Mouse (Mus musculus) lung, embryonic 16.5 days (tissue): ENCODE results near the gene Ilf3. TPM values are rescaled to one million over a fixed set of nuclear protein-coding genes. Genes with fewer than 3 reads are reported as not detected.

Source experiments
- ATAC-seq: fragments of 200-750 bp; cut with Nextera tagmentation; 2 replicates; pipeline ENCODE4 v1.8.0; 2017; ENCODE audit warnings: low read depth, mild to moderate bottlenecking, moderate library complexity
- H3K27ac ChIP-seq: fragments of 300-500 bp; sonication (generic); 2 replicates; pipeline ENCODE4 v1.5.1; 2014; ENCODE audit warnings: mild to moderate bottlenecking, control low read depth, low read length
- H3K27me3 ChIP-seq: fragments of 300-500 bp; sonication (generic); 2 replicates; pipeline ENCODE4 v1.6.1; 2014; ENCODE audit warnings: low read depth, low read length, mixed read lengths; ENCODE audit not compliant: control insufficient read depth, insufficient read depth
- H3K36me3 ChIP-seq: fragments of 300-500 bp; sonication (generic); 2 replicates; pipeline ENCODE4 v1.6.1; 2014; ENCODE audit warnings: low read length; ENCODE audit not compliant: control insufficient read depth, insufficient read depth
- H3K4me1 ChIP-seq: fragments of 300-500 bp; sonication (generic); replicated peaks from 2 replicates; pipeline ENCODE4 v1.6.1; 2014; ENCODE audit warnings: low read length, mixed read lengths; ENCODE audit not compliant: control insufficient read depth, insufficient read depth
- H3K4me2 ChIP-seq: fragments of 300-500 bp; sonication (generic); 2 replicates; pipeline ENCODE4 v1.6.1; 2014; ENCODE audit warnings: low read depth, low read length, control low read depth
- H3K4me3 ChIP-seq: fragments of 300-500 bp; sonication (generic); 2 replicates; pipeline ENCODE4 v1.5.1; 2014; ENCODE audit warnings: mild to moderate bottlenecking, low read length, control low read depth
- H3K9ac ChIP-seq: fragments of 300-500 bp; sonication (generic); 2 replicates; pipeline ENCODE4 v1.6.1; 2014; ENCODE audit warnings: low read length, control low read depth
- H3K9me3 ChIP-seq: fragments of 300-500 bp; sonication (generic); 2 replicates; pipeline ENCODE4 v1.6.1; 2016; ENCODE audit warnings: low read length; ENCODE audit not compliant: control insufficient read depth
- whole genome bisulfite sequencing: fragments of 180-500 bp; shearing (Covaris S2); extraction: QIAGEN DNeasy Blood & Tissue Kit; methylation state at CpG from one replicate; pipeline ENCODE4 v1.1.7; 2014; 5-methylcytosine and 5-hydroxymethylcytosine counted together
- polyA plus RNA-seq: library from polyadenylated mRNA; unstranded; fragments of >200 nt; fragmentation: Nextera tagmentation; extraction: Ambion mirVana; gene quantifications from 2 replicates; pipeline ENCODE4 v1.2.1, GENCODE M21; 2015

Gene Ilf3
- polyA plus RNA-seq, 1 experiment from 2014 or later, result 168 TPM

DNA sequence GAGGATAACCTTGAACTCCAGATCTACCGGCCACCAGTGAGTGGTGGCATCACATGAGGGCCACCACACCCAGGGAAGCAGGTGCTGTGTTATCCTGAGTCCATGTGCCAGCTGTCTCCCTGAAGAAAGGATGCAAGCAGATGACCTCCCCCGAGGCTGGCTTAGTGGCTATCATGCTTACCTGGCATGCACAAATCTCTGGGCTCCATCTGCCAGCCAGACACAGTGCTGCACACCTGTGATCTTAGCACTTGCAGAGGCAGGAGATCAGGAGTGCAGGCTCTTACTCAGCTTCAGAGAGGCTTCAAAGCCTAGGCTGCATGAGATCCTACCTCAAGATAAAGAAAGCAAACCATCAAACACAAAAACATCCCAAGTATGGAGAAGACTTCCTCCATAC, 82.0 kb downstream of the Ilf3 start:
- WGBS, result 78% methylated on average over 2 of the region's 2 CpGs
- H3K27me3 ChIP-seq, result no peaks in the 10 kb centered on the region
- no peaks in the 10 kb centered on the region for H3K36me3 ChIP-seq
- H3K4me1 ChIP-seq, result peaks cover 8% of the 10 kb centered on the region
- no peak overlapping the region for H3K9ac ChIP-seq
- ATAC-seq, result no peak
- no peak overlapping the region for H3K27ac ChIP-seq
- no peak overlapping the region for H3K4me2 ChIP-seq
- H3K9me3 ChIP-seq, result no peaks in the 10 kb centered on the region
- H3K4me3 ChIP-seq, result no peak overlapping the region

DNA sequence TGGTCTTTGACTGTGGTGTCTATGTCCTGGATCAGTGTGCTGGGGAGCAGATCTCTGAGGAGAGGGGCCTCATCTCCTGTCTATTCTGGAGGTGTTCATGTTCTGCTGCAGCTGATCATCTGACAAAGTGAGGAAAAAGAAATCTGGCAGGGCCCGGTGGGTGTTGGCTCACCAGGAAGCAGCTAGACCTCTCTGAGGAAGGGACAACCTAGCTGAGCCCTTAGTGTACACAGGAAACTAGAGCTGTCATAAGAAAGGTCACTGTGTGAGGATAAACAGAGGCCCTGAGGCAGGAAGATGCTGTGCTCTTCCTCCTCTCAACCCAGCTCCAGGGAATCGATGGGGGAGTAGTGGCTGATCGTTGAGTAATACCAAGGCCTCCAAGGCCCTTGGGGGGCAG, 82.6 kb downstream of the Ilf3 start:
- Histone ChIP-seq H3K4me3 (no peak overlapping the region), H3K9me3 (no peaks in the 10 kb centered on the region), H3K4me1 (peaks cover 8% of the 10 kb centered on the region), H3K27ac (peak overlapping the region; percentile 19; the same call in 1 of the 2 replicates), H3K9ac (no peak overlapping the region), H3K27me3 (no peaks in the 10 kb centered on the region), H3K4me2 (no peak overlapping the region), H3K36me3 (no peaks in the 10 kb centered on the region)
- WGBS, result 71% methylated on average over 3 of the region's 3 CpGs
- ATAC-seq, result no peak

DNA sequence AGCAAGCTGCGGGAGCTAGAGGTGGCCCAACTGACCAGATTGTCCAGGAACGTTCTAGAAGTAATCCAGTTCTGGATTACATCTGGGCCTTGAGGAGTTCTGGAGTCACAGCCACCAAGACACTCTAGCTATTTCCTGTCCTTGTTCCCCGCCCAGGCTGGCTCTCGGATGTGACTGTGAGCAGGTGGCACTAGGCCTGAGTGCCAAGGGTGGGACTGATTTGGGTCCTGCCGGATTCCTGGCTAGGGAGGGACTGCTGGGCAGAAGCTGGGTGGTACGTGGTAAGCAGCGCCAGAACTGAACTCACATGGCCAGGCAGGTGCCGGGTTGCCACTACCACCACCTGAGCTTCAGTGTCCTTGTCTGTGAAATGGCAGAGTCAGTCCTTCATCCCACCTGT, 83.7 kb downstream of the Ilf3 start:
- ATAC-seq, result no peak; the same call in 1 of the 2 replicates
- no peaks in the 10 kb centered on the region for H3K27me3 ChIP-seq
- H3K4me2 ChIP-seq, result no peak overlapping the region
- 81% methylated on average over 8 of the region's 8 CpGs for WGBS
- H3K9me3 ChIP-seq, result no peaks in the 10 kb centered on the region
- no peak overlapping the region for H3K27ac ChIP-seq
- no peak overlapping the region for H3K4me3 ChIP-seq
- peaks cover 8% of the 10 kb centered on the region for H3K4me1 ChIP-seq
- H3K9ac ChIP-seq, result no peak overlapping the region
- no peaks in the 10 kb centered on the region for H3K36me3 ChIP-seq

DNA sequence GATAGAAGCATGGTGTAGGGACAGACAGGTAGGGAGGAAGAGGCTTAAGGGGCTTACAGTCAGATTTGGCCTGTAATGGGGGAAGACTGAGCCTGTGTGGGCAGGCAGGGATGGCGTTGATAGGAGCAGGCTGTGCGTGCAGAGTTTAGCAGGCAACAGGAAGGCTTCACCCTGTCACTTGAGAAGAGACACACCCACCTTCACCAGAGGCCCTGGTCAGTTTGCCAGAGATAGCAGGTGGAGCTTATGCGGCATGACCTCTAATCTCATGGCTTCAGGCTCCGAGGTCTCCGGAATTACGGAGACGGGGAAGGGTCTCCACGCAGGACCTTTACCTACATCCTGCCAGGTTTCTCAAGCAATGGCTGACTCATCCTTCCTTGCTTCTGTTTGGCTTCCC, 84.2 kb downstream of the Ilf3 start:
- Histone ChIP-seq H3K9ac (no peak overlapping the region), H3K4me3 (no peak overlapping the region), H3K4me2 (no peak overlapping the region), H3K4me1 (peaks cover 8% of the 10 kb centered on the region), H3K27me3 (no peaks in the 10 kb centered on the region), H3K9me3 (no peaks in the 10 kb centered on the region), H3K27ac (no peak overlapping the region), H3K36me3 (no peaks in the 10 kb centered on the region)
- WGBS, result 62% methylated on average over 8 of the region's 8 CpGs
- ATAC-seq, result no peak

DNA sequence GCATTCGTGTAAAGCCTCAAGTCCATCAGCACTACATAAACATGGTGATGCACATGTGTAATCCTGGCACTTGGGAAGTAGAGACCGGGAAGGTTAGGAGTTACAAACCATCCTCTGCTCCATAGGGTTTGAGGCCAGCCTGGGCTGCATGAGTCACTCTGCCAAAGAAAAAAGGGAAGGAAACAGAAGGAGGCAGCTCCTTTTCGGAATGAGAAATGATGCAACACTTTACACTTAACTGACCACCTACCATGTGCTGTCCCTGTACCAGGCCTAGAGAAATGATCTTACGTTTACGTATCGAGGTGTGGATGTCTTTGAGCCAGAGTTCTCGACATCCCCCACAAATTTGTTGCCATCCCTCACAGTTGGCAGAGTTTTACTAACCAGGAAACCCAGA, 85.3 kb downstream of the Ilf3 start:
- Histone ChIP-seq H3K9me3 (no peaks in the 10 kb centered on the region), H3K9ac (no peak overlapping the region), H3K4me3 (no peak overlapping the region), H3K4me1 (peaks cover 8% of the 10 kb centered on the region), H3K36me3 (no peaks in the 10 kb centered on the region), H3K4me2 (no peak overlapping the region), H3K27me3 (no peaks in the 10 kb centered on the region), H3K27ac (no peak overlapping the region)
- no peak for ATAC-seq
- 73% methylated on average over 7 of the region's 7 CpGs for WGBS

DNA sequence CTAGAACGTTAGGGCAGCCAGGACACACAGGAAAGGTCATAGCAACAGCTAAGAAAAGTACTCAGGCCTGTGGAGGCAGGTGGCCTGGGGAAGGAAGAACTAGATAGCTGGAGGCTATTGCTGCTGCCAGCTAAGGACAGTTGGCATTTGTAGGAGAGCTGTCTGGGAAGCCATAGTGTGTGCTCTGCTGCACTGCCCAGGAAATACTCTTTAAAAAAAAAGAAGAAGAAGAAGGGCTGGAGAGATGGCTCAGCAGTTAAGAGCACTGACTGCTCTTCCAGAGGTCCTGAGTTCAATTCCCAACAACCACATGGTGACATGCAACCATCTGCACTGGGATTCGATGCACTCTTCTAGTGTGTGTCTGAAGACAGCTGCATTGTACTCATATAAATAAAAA, 85.8 kb downstream of the Ilf3 start:
- no peak overlapping the region for H3K4me3 ChIP-seq
- ATAC-seq, result no peak
- H3K4me2 ChIP-seq, result no peak overlapping the region
- no peaks in the 10 kb centered on the region for H3K27me3 ChIP-seq
- peaks cover 8% of the 10 kb centered on the region for H3K4me1 ChIP-seq
- 0 out of 2 replicates have a peak, but pooled peaks cover 2% of the 10 kb centered on the region for H3K36me3 ChIP-seq
- H3K9ac ChIP-seq, result no peak overlapping the region
- no peaks in the 10 kb centered on the region for H3K9me3 ChIP-seq
- H3K27ac ChIP-seq, result no peak overlapping the region
- 78% methylated on average over 2 of the region's 2 CpGs for WGBS

DNA sequence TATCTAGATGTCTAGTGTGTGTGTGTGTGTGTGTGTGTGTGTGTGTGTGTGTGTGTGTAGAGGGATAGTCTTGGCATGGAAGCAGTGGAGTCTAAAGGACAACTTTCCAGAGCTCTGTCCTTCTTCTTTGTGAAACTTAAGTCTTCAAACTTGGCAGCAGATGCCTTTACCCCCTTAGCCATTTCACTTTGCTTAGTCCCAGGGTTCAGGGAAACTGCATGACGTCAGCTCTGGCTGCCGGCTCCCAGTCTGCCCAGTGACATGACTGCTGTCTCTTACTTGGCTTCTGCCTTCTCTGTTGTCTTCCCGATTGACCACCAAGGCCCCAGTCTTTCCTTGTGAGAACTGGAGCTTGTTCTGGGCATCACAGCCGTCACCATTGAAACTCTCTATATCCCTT, 86.9 kb downstream of the Ilf3 start:
- no peak overlapping the region for H3K9ac ChIP-seq
- 0 out of 2 replicates have a peak, but pooled peaks cover 3% of the 10 kb centered on the region for H3K36me3 ChIP-seq
- H3K4me2 ChIP-seq, result no peak overlapping the region
- H3K4me3 ChIP-seq, result no peak overlapping the region
- H3K27me3 ChIP-seq, result no peaks in the 10 kb centered on the region
- peaks cover 8% of the 10 kb centered on the region for H3K4me1 ChIP-seq
- 0 out of 2 replicates have a peak overlapping the region, but pooled peaks have one; percentile 8 for H3K27ac ChIP-seq
- ATAC-seq, result no peak
- no peaks in the 10 kb centered on the region for H3K9me3 ChIP-seq
- 67% methylated on average over 4 of the region's 4 CpGs for WGBS

Other genes starting within 250 kb of the Ilf3 start
- 16.9 and 18.1 TPM in 2 replicates for gene Tyk2, start 236.6 kb upstream of the Ilf3 start, polyA plus RNA-seq
- gene Cdc37, start 217.9 kb upstream of the Ilf3 start, polyA plus RNA-seq, result 265 and 301 TPM in 2 replicates
- 9.7 and 11.0 TPM in 2 replicates for gene Pde4a, start 202.2 kb upstream of the Ilf3 start, polyA plus RNA-seq
- 60.4 and 61.3 TPM in 2 replicates for gene Keap1, start 128.5 kb upstream of the Ilf3 start, polyA plus RNA-seq
- gene S1pr5, start 119.4 kb upstream of the Ilf3 start, polyA plus RNA-seq, result 0.11 and 0.21 TPM in 2 replicates
- 39.9 and 42.3 TPM in 2 replicates for gene Atg4d, start 102.6 kb upstream of the Ilf3 start, polyA plus RNA-seq
- 15.8 and 16.7 TPM in 2 replicates for gene Kri1, start 79.9 kb upstream of the Ilf3 start, polyA plus RNA-seq
- 57.7 TPM in 2 replicates for gene Cdkn2d, start 76.5 kb upstream of the Ilf3 start, polyA plus RNA-seq
- 50.0 and 53.2 TPM in 2 replicates for gene Ap1m2, start 55.5 kb upstream of the Ilf3 start, polyA plus RNA-seq
- 178 and 186 TPM in 2 replicates for gene Slc44a2, start 47.2 kb upstream of the Ilf3 start, polyA plus RNA-seq
- gene Qtrt1, start 44.0 kb downstream of the Ilf3 start, polyA plus RNA-seq, result 37.3 and 37.5 TPM in 2 replicates
- 77.5 and 78.2 TPM in 2 replicates for gene Dnm2, start 57.0 kb downstream of the Ilf3 start, polyA plus RNA-seq
- gene Tmed1, start 142.4 kb downstream of the Ilf3 start, polyA plus RNA-seq, result 115 and 118 TPM in 2 replicates
- gene AB124611, start 158.3 kb downstream of the Ilf3 start, polyA plus RNA-seq, result 3.9 and 4.0 TPM in 2 replicates
- gene Carm1, start 179.0 kb downstream of the Ilf3 start, polyA plus RNA-seq, result 17.1 and 20.8 TPM in 2 replicates
- gene Timm29, start 224.9 kb downstream of the Ilf3 start, polyA plus RNA-seq, result 22.2 and 24.2 TPM in 2 replicates
- gene Yipf2, start 225.0 kb downstream of the Ilf3 start, polyA plus RNA-seq, result 30.0 and 38.8 TPM in 2 replicates
- gene Smarca4, start 248.3 kb downstream of the Ilf3 start, polyA plus RNA-seq, result 68.3 and 74.0 TPM in 2 replicates